Comparison of ENCODE assay signal across 7 mouse cellular contexts in the genomic region with DNA sequence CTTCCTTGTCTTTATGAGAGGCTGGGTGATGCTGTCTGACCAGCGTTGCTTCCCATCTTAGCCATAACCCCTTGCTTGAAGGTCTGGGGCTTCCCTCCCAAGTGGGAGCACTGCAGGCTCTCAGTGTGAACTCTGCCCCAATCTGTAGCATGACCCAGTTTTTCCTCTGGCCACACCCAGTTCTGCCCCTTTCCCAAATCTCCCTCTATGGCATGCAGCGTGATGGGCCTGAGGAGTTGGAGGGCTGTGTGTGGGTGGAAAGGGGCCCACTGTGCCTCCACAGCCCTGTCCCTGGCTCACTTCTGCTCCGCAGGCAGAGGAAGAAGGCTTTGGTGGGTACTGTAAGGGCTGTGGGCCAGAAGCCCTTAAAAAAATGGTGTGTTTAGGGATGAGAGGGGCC. TPM values are rescaled to one million over a fixed set of nuclear protein-coding genes. Genes with fewer than 3 reads are reported as not detected.
DNase-seq lines count a peak whose midpoint lies in the region; ATAC-seq lines count a peak whose summit lies in the region.

No protein-coding gene starts in this region.

- no peaks in the 10 kb centered on the region for H3K9me3 ChIP-seq in megakaryocyte, embryonic 14.5 days
- no peaks in the 10 kb centered on the region for H3K9me3 ChIP-seq in forebrain, embryonic 10.5 days
- H3K9me3 ChIP-seq in intestine, embryonic 16.5 days (ENCODE audit: control insufficient read depth, low read length), result no peaks in the 10 kb centered on the region

- H3K27ac ChIP-seq in forebrain, embryonic 10.5 days, result peak overlapping the region; percentile 97
- no peak overlapping the region for H3K27ac ChIP-seq in intestine, embryonic 16.5 days (ENCODE audit: low read length)

- no peak for DNase-seq in forebrain, embryonic 10.5 days (ENCODE audit: extremely low spot score, low spot score)
- peak; percentile 51 for DNase-seq in retina, embryonic 14.5 days (ENCODE audit: low spot score)
- no peak for DNase-seq in adrenal gland, adult 18-20 months (ENCODE audit: low spot score in 2 of 2)
- DNase-seq in left cerebral cortex, postnatal 4 days, result no peak

- peaks cover 75% of the 10 kb centered on the region for H3K4me1 ChIP-seq in megakaryocyte, embryonic 14.5 days
- H3K4me1 ChIP-seq in forebrain, embryonic 10.5 days, result peaks cover 53% of the 10 kb centered on the region
- peaks cover 29% of the 10 kb centered on the region for H3K4me1 ChIP-seq in intestine, embryonic 16.5 days (ENCODE audit: control insufficient read depth, insufficient read depth, low read length)

- peak overlapping the region; percentile 94 for H3K4me2 ChIP-seq in intestine, embryonic 16.5 days (ENCODE audit: low read depth, low read length)

- H3K36me3 ChIP-seq in megakaryocyte, embryonic 14.5 days (replicated peaks; ENCODE audit: low read length), result peaks cover 58% of the 10 kb centered on the region
- H3K36me3 ChIP-seq in forebrain, embryonic 10.5 days (replicated peaks), result peaks cover 62% of the 10 kb centered on the region
- peaks cover 9% of the 10 kb centered on the region; the same call in 1 of the 2 replicates for H3K36me3 ChIP-seq in intestine, embryonic 16.5 days (ENCODE audit: control insufficient read depth, insufficient read depth, low read length)

- H3K4me3 ChIP-seq in megakaryocyte, embryonic 14.5 days (replicated peaks), result peak overlapping the region; percentile 96
- peak overlapping the region; percentile 100 for H3K4me3 ChIP-seq in forebrain, embryonic 10.5 days
- H3K4me3 ChIP-seq in intestine, embryonic 16.5 days (ENCODE audit: low read length), result peak overlapping the region; percentile 98

- no peak for ATAC-seq in megakaryocyte, adult 5-6 weeks (ENCODE audit: poor library complexity, severe bottlenecking)
- no peak for ATAC-seq in intestine, embryonic 16.5 days

- no peaks in the 10 kb centered on the region for H3K27me3 ChIP-seq in megakaryocyte, embryonic 14.5 days (replicated peaks)
- H3K27me3 ChIP-seq in forebrain, embryonic 10.5 days (ENCODE audit: poor library complexity, severe bottlenecking), result no peaks in the 10 kb centered on the region
- no peaks in the 10 kb centered on the region for H3K27me3 ChIP-seq in intestine, embryonic 16.5 days (replicated peaks; ENCODE audit: control insufficient read depth, insufficient read depth, low read length)

- peak overlapping the region; percentile 96 for H3K9ac ChIP-seq in intestine, embryonic 16.5 days (ENCODE audit: low read depth, low read length)

- 79% methylated on average over 3 of the region's 3 CpGs for WGBS in forebrain, embryonic 10.5 days
- 58% methylated on average over 3 of the region's 3 CpGs for WGBS in intestine, embryonic 16.5 days

- intact Hi-C loops in left cerebral cortex, postnatal 4 days (cut with DNase I), result no loop called here

RNA-seq across cellular contexts. Expression of gene Chd4, which starts 2.7 kb away (rescaled TPM):
- 41.8 and 90.6 TPM in 2 replicates for polyA plus RNA-seq in megakaryocyte, embryonic 14.5 days (2012; ENCODE audit: insufficient read depth, low replicate concordance)
- 64.9 and 75.9 TPM in 2 replicates for total RNA-seq in megakaryocyte, adult 5-6 weeks (2015)
- 282 and 336 TPM in 2 replicates for total RNA-seq in megakaryocyte, adult 5-6 weeks (2017)
- 91.0 and 99.4 TPM in 2 replicates for polyA plus RNA-seq in forebrain, embryonic 10.5 days (2016; fragmentation: Nextera tagmentation; extraction: Ambion mirVana)
- 41.3 and 44.8 TPM in 2 replicates for polyA plus RNA-seq in intestine, embryonic 16.5 days (2015; fragmentation: Nextera tagmentation; extraction: Ambion mirVana)
- 100 to 1,000 TPM; 150 to 190 TPM for total RNA-seq in adrenal gland, adult 18-20 months (2021)
- total RNA-seq in left cerebral cortex, postnatal 4 days (2021), result 100 to 1,000 TPM; 173 to 175 TPM

RNA-seq across cellular contexts. Expression of gene Lpar5, which starts 30.8 kb away (rescaled TPM):
- 0.62 TPM in 1 of 2 replicates, not detected in the other for polyA plus RNA-seq in megakaryocyte, embryonic 14.5 days (2012; ENCODE audit: insufficient read depth, low replicate concordance)
- 25.1 and 25.5 TPM in 2 replicates for total RNA-seq in megakaryocyte, adult 5-6 weeks (2015)
- total RNA-seq in megakaryocyte, adult 5-6 weeks (2017), result 27.6 and 30.0 TPM in 2 replicates
- polyA plus RNA-seq in forebrain, embryonic 10.5 days (2016; fragmentation: Nextera tagmentation; extraction: Ambion mirVana), result 0.22 and 0.30 TPM in 2 replicates
- polyA plus RNA-seq in intestine, embryonic 16.5 days (2015; fragmentation: Nextera tagmentation; extraction: Ambion mirVana), result 9.4 and 9.7 TPM in 2 replicates
- under 1 TPM; 0.40 to 0.93 TPM for total RNA-seq in adrenal gland, adult 18-20 months (2021)
- 1 to 10 TPM; 1.3 TPM for total RNA-seq in left cerebral cortex, postnatal 4 days (2021)

RNA-seq across cellular contexts. Expression of gene Nop2, which starts 33.2 kb away (rescaled TPM):
- 18.4 and 24.5 TPM in 2 replicates for polyA plus RNA-seq in megakaryocyte, embryonic 14.5 days (2012; ENCODE audit: insufficient read depth, low replicate concordance)
- total RNA-seq in megakaryocyte, adult 5-6 weeks (2015), result 8.5 and 12.1 TPM in 2 replicates
- total RNA-seq in megakaryocyte, adult 5-6 weeks (2017), result 22.6 and 24.6 TPM in 2 replicates
- polyA plus RNA-seq in forebrain, embryonic 10.5 days (2016; fragmentation: Nextera tagmentation; extraction: Ambion mirVana), result 101 and 103 TPM in 2 replicates
- 59.5 and 66.8 TPM in 2 replicates for polyA plus RNA-seq in intestine, embryonic 16.5 days (2015; fragmentation: Nextera tagmentation; extraction: Ambion mirVana)
- 10 to 100 TPM; 51.6 to 61.3 TPM for total RNA-seq in adrenal gland, adult 18-20 months (2021)
- total RNA-seq in left cerebral cortex, postnatal 4 days (2021), result 10 to 100 TPM; 43.0 to 44.5 TPM

RNA-seq across cellular contexts. Expression of gene Iffo1, which starts 46.5 kb away (rescaled TPM):
- 20.6 and 36.4 TPM in 2 replicates for polyA plus RNA-seq in megakaryocyte, embryonic 14.5 days (2012; ENCODE audit: insufficient read depth, low replicate concordance)
- total RNA-seq in megakaryocyte, adult 5-6 weeks (2015), result 18.6 and 20.1 TPM in 2 replicates
- total RNA-seq in megakaryocyte, adult 5-6 weeks (2017), result 14.3 and 21.7 TPM in 2 replicates
- polyA plus RNA-seq in forebrain, embryonic 10.5 days (2016; fragmentation: Nextera tagmentation; extraction: Ambion mirVana), result 9.2 and 10.0 TPM in 2 replicates
- 4.5 and 5.3 TPM in 2 replicates for polyA plus RNA-seq in intestine, embryonic 16.5 days (2015; fragmentation: Nextera tagmentation; extraction: Ambion mirVana)
- total RNA-seq in adrenal gland, adult 18-20 months (2021), result 10 to 100 TPM; 19.4 to 20.4 TPM
- total RNA-seq in left cerebral cortex, postnatal 4 days (2021), result 10 to 100 TPM; 27.0 to 28.3 TPM

RNA-seq across cellular contexts. Expression of gene Acrbp, which starts 49.0 kb away (rescaled TPM):
- 8.7 and 11.3 TPM in 2 replicates for polyA plus RNA-seq in megakaryocyte, embryonic 14.5 days (2012; ENCODE audit: insufficient read depth, low replicate concordance)
- 9.0 and 14.2 TPM in 2 replicates for total RNA-seq in megakaryocyte, adult 5-6 weeks (2015)
- 3.4 and 8.8 TPM in 2 replicates for total RNA-seq in megakaryocyte, adult 5-6 weeks (2017)
- polyA plus RNA-seq in forebrain, embryonic 10.5 days (2016; fragmentation: Nextera tagmentation; extraction: Ambion mirVana), result 12.8 and 12.9 TPM in 2 replicates
- 9.8 and 10.6 TPM in 2 replicates for polyA plus RNA-seq in intestine, embryonic 16.5 days (2015; fragmentation: Nextera tagmentation; extraction: Ambion mirVana)
- 1 to 10 TPM; 7.8 to 9.6 TPM for total RNA-seq in adrenal gland, adult 18-20 months (2021)
- 10 to 100 TPM; 11.7 to 13.0 TPM for total RNA-seq in left cerebral cortex, postnatal 4 days (2021)

Comparison
In these comparisons a context has a peak if more than half of its experiments do, and no peak if none do; other contexts are left out.
1. RNA of gene Lpar5, which starts 30.8 kb away (total RNA-seq): 25.1 to 30.0 TPM in megakaryocyte, adult 5-6 weeks; 1.3 TPM in left cerebral cortex, postnatal 4 days and 0.40 to 0.93 TPM in adrenal gland, adult 18-20 months; every median in the first group is over 10 times any median in the second.
2. Peak in every context shown above with its lines, with median percentiles within 50 percentile points of each other: H3K4me3 ChIP-seq.